Mouse (Mus musculus) kidney, postnatal 14 days (tissue): ENCODE results near the gene Rpl21.
"Not testable (repeated sequence)": the region's sequence is repeated elsewhere in the genome, so short reads cannot be mapped to it uniquely, and the experiment has no call there.

Experiments used
- DNase-seq: peaks from one replicate; pipeline ENCODE4 v3.0.0; 2022; ENCODE audit warnings: mixed read lengths

Gene Rpl21

GRCm38 (mm10) chr5:146872981-146873631 is 40.4 kb downstream of the Rpl21 start:
- DNase-seq = no peak

- no peak for DNase-seq
Observed at GRCm38 (mm10) chr5:146876024-146876423, 43.3 kb downstream of the Rpl21 start.

GRCm38 (mm10) chr5:146877882-146878281 is 45.2 kb downstream of the Rpl21 start:
- DNase-seq = not testable (repeated sequence)

- no peak for DNase-seq
Observed at GRCm38 (mm10) chr5:146882261-146882660, 49.6 kb downstream of the Rpl21 start.

GRCm38 (mm10) chr5:146883053-146883452 is 50.4 kb downstream of the Rpl21 start:
- DNase-seq = no peak

- DNase-seq = no peak
Observed at GRCm38 (mm10) chr5:146883486-146884272, 51.0 kb downstream of the Rpl21 start.
